Mouse (Mus musculus): ENCODE data around the gene Sfmbt1.

Gene Sfmbt1

DNA sequence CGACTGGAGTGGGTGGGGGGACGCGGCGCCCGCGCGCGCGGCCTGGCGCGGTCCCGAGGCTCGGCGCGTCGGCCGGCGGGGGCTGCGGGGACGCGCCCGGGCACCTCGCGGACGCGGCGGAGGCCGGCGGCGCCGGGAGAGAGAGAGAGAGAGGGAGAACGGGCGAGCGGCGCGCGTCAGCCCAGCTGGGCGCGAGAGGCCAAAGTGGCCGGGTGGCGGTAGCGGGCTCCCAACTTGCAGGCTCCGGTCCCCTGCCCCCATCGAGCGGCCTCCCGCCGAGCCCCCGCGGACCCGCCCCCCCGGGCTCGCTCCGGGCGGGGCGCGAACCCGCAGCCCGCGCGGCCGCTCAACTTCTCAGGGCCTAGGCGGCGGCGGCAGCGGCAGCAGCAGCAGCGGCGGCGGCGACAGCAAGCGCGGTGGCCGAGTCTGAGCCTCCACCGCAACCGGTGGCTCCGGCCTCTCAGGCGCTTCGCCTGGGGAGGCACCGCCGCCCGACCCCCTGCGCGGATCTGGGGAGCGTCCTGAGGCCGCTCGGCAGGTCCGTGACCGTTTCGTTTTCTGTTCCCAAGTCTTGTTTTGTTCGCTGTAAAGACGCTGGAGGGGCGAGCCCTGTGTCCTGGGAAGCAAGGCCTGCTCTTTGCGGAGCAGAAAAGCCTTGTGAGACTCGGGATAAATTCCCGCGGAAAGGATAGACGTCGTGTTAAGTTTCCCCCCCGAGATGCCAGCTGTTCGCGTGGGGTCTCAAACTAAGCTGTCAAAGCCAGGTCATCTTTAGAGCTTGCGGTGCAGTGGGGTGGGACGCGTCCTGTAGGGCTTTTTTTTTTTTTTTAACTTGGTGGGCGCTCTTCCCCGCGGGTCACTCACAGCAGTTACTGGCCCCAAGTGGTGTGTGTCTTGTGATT is 1.7 kb downstream of the Sfmbt1 start:
- intact Hi-C loops (cut with DNase I) = loop anchor here (5.0 kb wide), 1 partner anchor 71 kb away; no protein-coding TSS in a partner anchor

GRCm38 (mm10) chr14:30716953-30717285 is 2.3 kb downstream of the Sfmbt1 start:
- intact Hi-C loops (cut with DNase I) = loop anchor here (5.0 kb wide), 1 partner anchor 70 kb away; no protein-coding TSS in a partner anchor

GRCm38 (mm10) chr14:30718696-30719095 is 4.0 kb downstream of the Sfmbt1 start:
- intact Hi-C loops (cut with DNase I) = loop anchor here (5.0 kb wide), 1 partner anchor 69 kb away; no protein-coding TSS in a partner anchor

GRCm38 (mm10) chr14:30719514-30719913 is 4.9 kb downstream of the Sfmbt1 start:
- intact Hi-C loops (cut with DNase I) = loop anchor here (5.0 kb wide), 1 partner anchor 68 kb away; no protein-coding TSS in a partner anchor

DNA sequence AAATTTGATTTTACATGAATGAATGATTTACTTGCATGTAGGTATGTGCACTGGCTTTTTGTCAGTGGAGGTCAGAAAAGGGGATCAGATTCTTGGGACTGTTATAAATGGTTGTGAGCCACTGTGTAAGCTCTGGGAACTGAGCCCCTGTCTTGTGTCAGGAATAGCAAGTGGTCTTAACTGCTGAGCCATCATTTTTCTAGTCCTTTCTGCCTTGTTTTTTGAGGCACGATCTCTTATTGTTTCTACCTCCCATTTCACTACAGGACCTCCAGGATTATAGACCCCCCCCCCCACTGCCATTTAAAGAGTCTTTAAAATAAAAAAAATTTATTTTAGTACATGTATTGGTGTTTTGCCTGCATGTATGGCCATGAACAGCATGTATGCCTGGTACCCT is 7.2 kb downstream of the Sfmbt1 start:
- intact Hi-C loops (cut with DNase I) = no loop called here

- intact Hi-C loops (cut with DNase I) = no loop called here
Observed at GRCm38 (mm10) chr14:30722406-30722805, 7.8 kb downstream of the Sfmbt1 start.

GRCm38 (mm10) chr14:30731896-30732295 is 17.2 kb downstream of the Sfmbt1 start:
- intact Hi-C loops (cut with DNase I) = no loop called here

GRCm38 (mm10) chr14:30734665-30735064 is 20.0 kb downstream of the Sfmbt1 start:
- intact Hi-C loops (cut with DNase I) = no loop called here

DNA sequence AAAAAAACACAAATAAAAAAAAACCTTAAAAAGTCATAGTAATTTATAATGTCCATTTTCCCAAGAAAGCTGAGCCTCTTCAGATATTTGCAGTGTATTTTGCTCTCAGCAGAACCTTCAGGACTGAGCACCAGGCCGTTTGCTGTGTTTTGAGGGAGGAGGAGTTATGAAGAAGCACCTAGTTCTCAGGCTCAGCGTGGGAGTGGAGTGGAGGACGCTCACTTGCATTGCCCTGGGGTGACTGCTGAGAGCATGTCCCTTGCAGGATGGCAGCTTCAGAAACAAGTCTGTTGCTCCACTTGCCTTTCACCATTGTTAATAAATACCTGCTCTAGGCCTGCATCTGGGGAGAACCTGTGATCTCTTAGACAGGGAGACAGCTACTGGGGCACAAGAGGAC is 21.2 kb downstream of the Sfmbt1 start:
- intact Hi-C loops (cut with DNase I) = no loop called here

DNA sequence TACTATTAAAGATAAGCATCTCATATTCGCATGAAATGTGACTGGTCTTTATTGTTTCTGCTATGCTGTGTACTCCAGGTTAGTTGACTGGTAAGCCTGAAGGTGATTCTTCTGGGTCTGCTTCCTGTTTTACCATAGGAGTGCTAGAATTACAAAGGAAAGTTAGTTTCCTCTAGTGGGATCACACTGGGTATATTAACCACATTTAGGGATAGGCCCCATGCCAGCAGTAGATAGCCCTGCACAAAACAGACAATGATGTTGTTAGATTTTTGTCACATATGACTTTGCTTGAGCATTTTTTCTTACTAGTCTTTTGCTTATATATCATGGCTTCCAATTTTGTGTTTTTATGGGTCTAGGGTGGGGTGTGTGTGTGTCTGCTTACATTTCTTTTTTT is 21.8 kb downstream of the Sfmbt1 start:
- intact Hi-C loops (cut with DNase I) = no loop called here

DNA sequence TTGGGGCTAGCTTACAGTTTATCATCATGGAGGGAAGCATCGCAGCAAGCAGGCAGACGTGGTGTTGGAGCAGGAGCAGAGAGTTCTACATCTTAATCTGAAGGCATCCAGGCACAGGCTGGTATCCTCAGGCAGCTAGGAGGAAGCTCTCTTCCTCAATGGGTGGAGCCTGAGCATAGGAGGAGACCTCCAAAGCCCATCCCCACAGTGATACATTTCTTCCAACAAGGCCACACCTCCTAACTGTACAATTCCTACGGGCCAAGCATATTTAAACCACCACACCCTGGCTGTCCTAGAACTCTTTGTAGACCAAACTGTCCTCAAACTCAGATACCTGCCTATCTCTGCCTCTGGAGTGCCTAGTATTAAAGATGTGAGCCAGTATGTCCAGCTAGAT is 29.2 kb downstream of the Sfmbt1 start:
- intact Hi-C loops (cut with DNase I) = no loop called here

GRCm38 (mm10) chr14:30746160-30746559 is 31.5 kb downstream of the Sfmbt1 start:
- intact Hi-C loops (cut with DNase I) = no loop called here

- intact Hi-C loops (cut with DNase I) = no loop called here
Observed at GRCm38 (mm10) chr14:30757239-30757638, 42.6 kb downstream of the Sfmbt1 start.

DNA sequence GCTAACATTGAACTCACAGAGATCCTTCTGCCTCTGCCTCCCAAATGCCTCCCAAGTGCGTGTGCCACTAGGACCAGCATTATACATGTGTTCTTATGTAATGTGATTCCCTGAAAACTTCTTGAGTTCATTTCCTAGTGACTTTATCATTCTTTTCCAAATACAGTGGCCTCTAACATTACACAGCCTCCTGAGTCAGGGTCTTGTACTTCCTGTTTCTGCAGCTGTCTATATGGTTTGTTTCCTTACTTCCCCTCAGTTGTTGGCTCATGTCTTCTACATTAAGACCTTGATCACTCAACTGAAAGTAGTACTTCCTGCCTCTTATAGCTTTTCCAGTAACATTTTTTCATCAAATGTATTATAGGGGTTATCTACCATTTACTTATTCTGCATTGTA is 46.6 kb downstream of the Sfmbt1 start:
- intact Hi-C loops (cut with DNase I) = no loop called here

GRCm38 (mm10) chr14:30762131-30762903 is 47.7 kb downstream of the Sfmbt1 start:
- intact Hi-C loops (cut with DNase I) = no loop called here

- intact Hi-C loops (cut with DNase I) = no loop called here
Observed at GRCm38 (mm10) chr14:30762904-30763568, 48.4 kb downstream of the Sfmbt1 start.

GRCm38 (mm10) chr14:30784614-30785013 is 70.0 kb downstream of the Sfmbt1 start:
- intact Hi-C loops (cut with DNase I) = loop anchor here (5.0 kb wide), 1 partner anchor 67 kb away; no protein-coding TSS in a partner anchor

GRCm38 (mm10) chr14:30789471-30789870 is 74.8 kb downstream of the Sfmbt1 start:
- intact Hi-C loops (cut with DNase I) = loop anchor here (5.0 kb wide), 1 partner anchor 72 kb away; no protein-coding TSS in a partner anchor

GRCm38 (mm10) chr14:30792871-30793270 is 78.2 kb downstream of the Sfmbt1 start:
- intact Hi-C loops (cut with DNase I) = no loop called here

DNA sequence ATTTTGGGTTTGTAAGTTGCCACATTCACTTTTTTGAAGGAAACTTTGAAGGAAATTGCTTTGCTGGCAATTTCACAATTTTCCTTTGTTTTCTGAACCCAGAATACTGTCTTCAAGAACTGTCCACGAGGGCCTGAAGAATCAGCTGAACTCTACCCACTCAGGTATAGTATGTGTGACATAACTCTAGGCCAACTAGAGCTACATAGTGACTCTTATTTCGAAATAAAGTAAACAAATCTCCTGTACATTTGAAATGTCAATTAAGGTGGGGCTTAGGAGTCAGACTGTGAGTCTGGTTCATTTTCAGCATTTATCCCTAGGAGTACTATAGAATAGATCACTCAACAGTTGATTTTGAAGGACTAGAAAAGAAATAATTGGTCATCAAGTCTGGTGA is 87.1 kb downstream of the Sfmbt1 start:
- intact Hi-C loops (cut with DNase I) = no loop called here

DNA sequence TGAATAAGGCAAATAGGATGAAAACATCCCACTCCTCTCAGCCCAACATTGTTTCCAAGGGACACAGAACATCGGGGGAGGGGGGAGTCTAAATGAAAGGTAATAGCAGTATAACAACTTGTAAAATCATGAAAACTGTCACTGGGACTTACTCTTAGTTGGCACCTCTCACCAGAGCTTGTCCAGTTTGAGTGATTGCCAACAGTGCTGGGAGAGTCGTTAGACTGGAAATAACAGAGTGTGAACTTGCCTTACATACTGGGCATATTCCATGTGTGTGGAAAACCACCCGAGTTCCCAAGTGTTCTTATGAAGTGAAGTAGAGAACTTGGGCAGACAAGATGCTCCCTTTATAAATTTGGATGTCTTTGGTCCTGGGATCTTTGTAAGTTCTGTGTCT is 106.5 kb downstream of the Sfmbt1 start:
- intact Hi-C loops (cut with DNase I) = no loop called here
